Mouse (Mus musculus) stomach, postnatal 0 days (tissue): ENCODE results near the gene F2rl3.

Experiments
- CTCF ChIP-seq: IDR thresholded peaks from 2 replicates; pipeline ENCODE4 v1.5.1; 2016; ENCODE audit warnings: antibody characterized with exemption, low read depth, mild to moderate bottlenecking, moderate library complexity
- EP300 ChIP-seq: optimal IDR thresholded peaks from 2 replicates; pipeline ENCODE3; 2016; ENCODE audit warnings: antibody characterized with exemption

- TF ChIP-seq EP300 (no peak), CTCF (peak; percentile 85)
Measured at GRCm38 (mm10) chr8:72746061-72746460, 15.6 kb upstream of the F2rl3 start.
